Mouse (Mus musculus): ENCODE data around the gene Lin7b. TPM values are rescaled to one million over a fixed set of nuclear protein-coding genes. Genes with fewer than 3 reads are reported as not detected.

The Lin7b gene
- total and polyA plus RNA-seq, 3 experiments = 1.3 to 3.8 TPM; not detected in 1

DNA sequence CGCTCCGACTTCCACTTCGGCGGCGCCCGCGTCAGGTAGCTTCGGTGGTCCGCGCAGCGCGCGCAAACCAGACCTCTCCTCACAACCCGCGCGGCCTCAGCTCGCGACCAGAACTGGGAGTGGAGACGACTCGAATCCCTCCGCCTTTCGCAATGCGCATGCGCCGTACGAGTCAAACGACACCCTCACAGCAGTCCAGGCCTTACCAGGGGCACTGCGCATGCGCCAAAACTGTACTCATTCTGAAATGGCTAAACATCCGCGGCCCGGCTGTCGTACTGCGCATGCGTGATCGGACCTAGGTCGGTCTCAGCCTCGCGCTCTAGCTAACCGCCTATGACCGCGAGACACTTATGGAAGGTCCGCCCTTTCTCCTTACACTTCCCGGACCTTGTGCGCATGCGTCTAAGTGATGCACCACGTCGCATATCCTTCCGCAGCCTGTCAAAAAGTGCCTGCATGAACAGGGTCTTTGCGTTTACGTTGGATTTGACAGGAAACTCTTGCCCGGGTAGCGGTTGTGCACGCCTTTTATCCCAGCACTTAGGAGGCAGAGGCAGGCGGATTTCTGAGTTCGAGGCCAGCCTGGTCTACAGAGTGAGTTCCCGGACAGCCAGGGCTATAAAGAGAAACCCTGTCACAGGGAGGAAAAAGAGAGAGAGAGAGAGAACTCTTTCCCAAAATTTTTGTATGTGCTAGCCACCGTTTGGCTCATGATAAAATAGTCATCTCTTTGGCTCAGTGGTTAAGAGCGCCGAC lies 25.4 kb upstream of the Lin7b start, which contains the start of gene Snrnp70 (continued):
- TF ChIP-seq GABPA (IDR thresholded peaks at IDR 0.05; ENCODE audit: low read depth, low read length) (no peak), ZMIZ1 (IDR thresholded peaks at IDR 0.05; ENCODE audit: low read depth, low read length) (peak; percentile 94), MYB (IDR thresholded peaks at IDR 0.05; ENCODE audit: low read depth, low read length) (no peak), TCF12 (IDR thresholded peaks at IDR 0.05; ENCODE audit: low read depth, low read length) (peak; percentile 65; the same call in 1 of the 2 replicates), ZNF384 (IDR thresholded peaks at IDR 0.05; ENCODE audit: low read depth, low read length) (no peak), UBTF (IDR thresholded peaks at IDR 0.05; ENCODE audit: borderline replicate concordance, insufficient read depth, low read depth, low read length) (no peak), POLR2AphosphoS5 (IDR thresholded peaks at IDR 0.05; ENCODE audit: borderline replicate concordance, low read depth, low read length) (no peak), HCFC1 (IDR thresholded peaks at IDR 0.05; ENCODE audit: low read depth, low read length) (no peak; the same call in none of the 2 replicates), USF1 (IDR thresholded peaks at IDR 0.05; ENCODE audit: low read depth, low read length) (no peak), MYC (IDR thresholded peaks at IDR 0.05; ENCODE audit: low read depth, low read length) (peak; percentile 76), TAL1 (IDR thresholded peaks at IDR 0.05; ENCODE audit: low read length) (no peak), SMC3 (IDR thresholded peaks at IDR 0.05; ENCODE audit: low read depth, low read length) (no peak)

DNA sequence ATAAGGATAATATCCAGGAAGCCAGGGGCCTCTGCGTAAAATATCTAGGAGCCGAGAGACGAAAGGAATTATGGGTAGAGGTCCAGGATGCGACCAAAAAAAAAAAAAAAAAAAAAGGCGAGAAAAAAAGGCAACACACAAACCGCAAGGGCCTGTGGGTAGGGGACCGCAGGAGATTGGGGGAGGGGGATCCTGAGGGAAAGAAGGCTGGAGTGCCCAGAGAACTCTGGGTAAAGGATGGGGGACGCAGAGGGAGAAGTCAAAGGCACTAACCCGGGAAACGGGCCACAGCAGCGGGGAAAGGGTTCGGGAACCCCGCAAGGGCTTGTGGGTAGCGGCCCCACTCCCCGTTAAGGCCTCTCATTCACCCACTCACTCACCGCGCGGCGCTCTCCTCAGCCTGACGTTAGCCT lies 24.8 kb upstream of the Lin7b start:
- Histone ChIP-seq H3K27ac (ENCODE audit: control insufficient read depth, low read depth, low read length) (peak overlapping the region; percentile 86), H3K36me3 (ENCODE audit: control insufficient read depth in 1 of 2, insufficient read depth in 2 of 2, low read length in 2 of 2) (peaks cover 26 to 47% of the 10 kb centered on the region in 2 experiments), H3K9ac (ENCODE audit: control insufficient read depth, low read depth, low read length, poor library complexity, severe bottlenecking) (peak overlapping the region; percentile 84), H3K4me3 (ENCODE audit: control insufficient read depth in 1 of 2, insufficient read depth in 1 of 2, low read depth in 2 of 2, low read length in 2 of 2) (peak overlapping the region; percentile 70 to 74), H3K27me3 (ENCODE audit: control insufficient read depth in 1 of 2, insufficient read depth in 2 of 2, low read length in 2 of 2) (no peaks in the 10 kb centered on the region), H3K79me2 (ENCODE audit: control insufficient read depth, insufficient read depth, low read length, poor library complexity) (peaks cover 43% of the 10 kb centered on the region), H3K4me1 (ENCODE audit: control insufficient read depth in 1 of 2, insufficient read depth in 2 of 2, low read length in 2 of 2) (peaks cover 5 to 19% of the 10 kb centered on the region in 2 experiments; a peak in 3 of 4 replicates), H3K9me3 (replicated peaks; ENCODE audit: insufficient read depth, low read length) (no peaks in the 10 kb centered on the region)
- TF ChIP-seq ETS1 (IDR thresholded peaks at IDR 0.05; ENCODE audit: low read depth, low read length) (peak; percentile 16; the same call in 1 of the 2 replicates), CHD2 (IDR thresholded peaks at IDR 0.05; ENCODE audit: low read length) (peak; percentile 14; the same call in 1 of the 2 replicates), CHD1 (IDR thresholded peaks at IDR 0.05; ENCODE audit: low read depth, low read length) (0 out of 2 replicates have a peak, but pooled peaks have one; percentile 64), ZNF384 (IDR thresholded peaks at IDR 0.05; ENCODE audit: low read depth, low read length) (peak; percentile 98), SMC3 (IDR thresholded peaks at IDR 0.05; ENCODE audit: low read depth, low read length) (no peak), SIN3A (IDR thresholded peaks at IDR 0.05; ENCODE audit: low read length) (peak; percentile 58), HCFC1 (IDR thresholded peaks at IDR 0.05; ENCODE audit: low read depth, low read length) (no peak; the same call in 1 of the 2 replicates), ELF1 (IDR thresholded peaks at IDR 0.05; ENCODE audit: low read depth, low read length) (0 out of 2 replicates have a peak, but pooled peaks have one; percentile 32)
- no peak for DNase-seq (ENCODE audit: low read depth, low spot score)

Data from MEL (cell line).